Mouse (Mus musculus): ENCODE measurements around the gene Ncam2.

The Ncam2 gene

GRCm38 (mm10) chr16:81650286-81650685, 449.8 kb downstream of the Ncam2 start:
- DNase-seq (ENCODE audit: low read depth, low spot score): no peak

GRCm38 (mm10) chr16:81651550-81651949, 451.1 kb downstream of the Ncam2 start:
- DNase-seq (ENCODE audit: low read depth, low spot score): no peak

GRCm38 (mm10) chr16:81656550-81656949, 456.1 kb downstream of the Ncam2 start:
- no peak for DNase-seq (ENCODE audit: low read depth, low spot score)

GRCm38 (mm10) chr16:81673866-81674265, 473.4 kb downstream of the Ncam2 start:
- DNase-seq (ENCODE audit: low read depth, low spot score): no peak

DNA sequence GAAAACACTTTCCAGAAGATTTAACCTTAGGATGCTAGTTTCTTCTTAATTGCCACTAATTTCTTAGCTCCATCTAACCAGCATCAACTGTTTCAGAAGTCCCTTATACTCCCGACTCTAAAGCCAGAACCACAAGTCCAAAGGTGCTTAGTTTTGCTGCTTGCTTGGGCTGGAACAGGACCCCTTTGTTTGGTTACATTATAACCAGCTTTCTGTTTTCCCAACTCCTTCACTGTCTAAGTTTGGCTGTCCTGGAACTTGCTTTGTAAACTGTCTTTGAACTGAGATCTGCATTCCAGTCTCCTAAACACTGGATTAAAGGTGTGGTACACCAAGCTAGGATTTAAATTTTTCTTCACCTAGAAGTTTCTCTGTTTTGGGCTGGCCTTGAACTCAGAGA, 475.0 kb downstream of the Ncam2 start:
- DNase-seq (ENCODE audit: low read depth, low spot score): no peak
